ENCODE assay signal across 7 mouse cellular contexts in genomic region chr8:109957167-109958028, GRCm38 (mm10). TPM values are rescaled to one million over a fixed set of nuclear protein-coding genes. Genes with fewer than 3 reads are reported as not detected.
DNase-seq lines count a peak whose midpoint lies in the region; ATAC-seq and TF ChIP-seq lines count a peak whose summit lies in the region.

No protein-coding gene starts in this region.

- H3K9me3 ChIP-seq in ES-Bruce4 (replicated peaks; ENCODE audit: control insufficient read depth, insufficient read depth, low read length, poor library complexity, severe bottlenecking), result no peaks in the 10 kb centered on the region
- H3K9me3 ChIP-seq in hindbrain, embryonic 13.5 days, result no peaks in the 10 kb centered on the region
- H3K9me3 ChIP-seq in liver, embryonic 12.5 days (replicated peaks), result no peaks in the 10 kb centered on the region

- WGBS in hindbrain, embryonic 13.5 days, result 6% methylated on average over 16 of the region's 16 CpGs
- 11% methylated on average over 16 of the region's 16 CpGs for WGBS in liver, embryonic 12.5 days (ENCODE audit: insufficient replicate concordance)
- 8% methylated on average over 16 of the region's 16 CpGs for WGBS in small intestine, adult 2 months

- peaks cover 9% of the 10 kb centered on the region for H3K27me3 ChIP-seq in ES-Bruce4 (ENCODE audit: control insufficient read depth, insufficient read depth, low read length, poor library complexity, severe bottlenecking)
- peaks cover 34% of the 10 kb centered on the region for H3K27me3 ChIP-seq in hindbrain, embryonic 13.5 days
- H3K27me3 ChIP-seq in liver, embryonic 12.5 days (replicated peaks), result peaks cover 62% of the 10 kb centered on the region
- 0 out of 2 replicates have a peak, but pooled peaks cover 5% of the 10 kb centered on the region for H3K27me3 ChIP-seq in small intestine, adult 2 months (ENCODE audit: control insufficient read depth, insufficient read depth, low read length)

- ATAC-seq in hindbrain, embryonic 13.5 days (ENCODE audit: low FRiP score), result no peak
- no peak for ATAC-seq in liver, embryonic 12.5 days
- ATAC-seq in erythroblast, adult 5-6 weeks (replicated peaks; ENCODE audit: low FRiP score, poor library complexity, severe bottlenecking), result no peak

- peak overlapping the region; percentile 13; the same call in 1 of the 2 replicates for H3K4me2 ChIP-seq in hindbrain, embryonic 13.5 days
- peak overlapping the region; percentile 11; the same call in 1 of the 2 replicates for H3K4me2 ChIP-seq in liver, embryonic 12.5 days

- H3K9ac ChIP-seq in ES-Bruce4 (ENCODE audit: low read depth, poor library complexity, severe bottlenecking), result no peak overlapping the region
- no peak overlapping the region for H3K9ac ChIP-seq in hindbrain, embryonic 13.5 days
- H3K9ac ChIP-seq in liver, embryonic 12.5 days, result no peak overlapping the region

- TF ChIP-seq EP300 in ES-Bruce4 (IDR thresholded peaks at IDR 0.05; ENCODE audit: insufficient read depth, low read depth, low read length), result peak; percentile 77; the same call in 1 of the 2 replicates

- no peaks in the 10 kb centered on the region for H3K36me3 ChIP-seq in ES-Bruce4 (ENCODE audit: control insufficient read depth, insufficient read depth, low read length, poor library complexity, severe bottlenecking)
- no peaks in the 10 kb centered on the region for H3K36me3 ChIP-seq in hindbrain, embryonic 13.5 days
- no peaks in the 10 kb centered on the region for H3K36me3 ChIP-seq in liver, embryonic 12.5 days
- peaks cover 36% of the 10 kb centered on the region for H3K36me3 ChIP-seq in small intestine, adult 2 months (ENCODE audit: control insufficient read depth, insufficient read depth, low read length)

- peak; percentile 84 for DNase-seq in WW6 (ENCODE audit: low read depth, low spot score)
- no peak for DNase-seq in left cerebral cortex, postnatal 4 days

- H3K4me1 ChIP-seq in ES-Bruce4 (ENCODE audit: control insufficient read depth, insufficient read depth, low read length), result peaks cover 2% of the 10 kb centered on the region
- H3K4me1 ChIP-seq in hindbrain, embryonic 13.5 days (replicated peaks), result peaks cover 31% of the 10 kb centered on the region
- peaks cover 12% of the 10 kb centered on the region for H3K4me1 ChIP-seq in liver, embryonic 12.5 days
- H3K4me1 ChIP-seq in small intestine, adult 2 months (ENCODE audit: control insufficient read depth, insufficient read depth, insufficient read length, low read length), result peaks cover 30% of the 10 kb centered on the region; the same call in 1 of the 2 replicates

- H3K27ac ChIP-seq in ES-Bruce4 (ENCODE audit: insufficient read depth, low read length), result peak overlapping the region; percentile 74
- no peak overlapping the region for H3K27ac ChIP-seq in hindbrain, embryonic 13.5 days
- H3K27ac ChIP-seq in liver, embryonic 12.5 days, result no peak overlapping the region
- peak overlapping the region; percentile 92 for H3K27ac ChIP-seq in small intestine, adult 2 months (ENCODE audit: insufficient read depth, low read depth, low read length)

- TF ChIP-seq POLR2A in ES-Bruce4 (IDR thresholded peaks at IDR 0.05; ENCODE audit: insufficient read depth, low read length), result peak; percentile 30
- TF ChIP-seq POLR2A in small intestine, adult 2 months (IDR thresholded peaks at IDR 0.05; ENCODE audit: low read depth, low read length), result no peak; the same call in 1 of the 2 replicates

- intact Hi-C loops in left cerebral cortex, postnatal 4 days (cut with DNase I), result no loop called here

- peak overlapping the region; percentile 24 for H3K4me3 ChIP-seq in ES-Bruce4 (ENCODE audit: low read depth, low read length)
- no peak overlapping the region for H3K4me3 ChIP-seq in hindbrain, embryonic 13.5 days
- H3K4me3 ChIP-seq in liver, embryonic 12.5 days, result no peak overlapping the region
- peak overlapping the region; percentile 29 for H3K4me3 ChIP-seq in small intestine, adult 2 months (ENCODE audit: low read depth, low read length)

- TF ChIP-seq CTCF in ES-Bruce4 (IDR thresholded peaks at IDR 0.05; ENCODE audit: low read depth, low read length), result no peak
- TF ChIP-seq CTCF in small intestine, adult 2 months (IDR thresholded peaks at IDR 0.05; ENCODE audit: extremely low read depth, insufficient read length, insufficient replicate concordance, low read depth, low read length), result no peak

RNA-seq across cellular contexts. Expression of gene Marveld3, which starts 4.6 kb away (rescaled TPM):
- polyA plus RNA-seq in ES-Bruce4 (2011; ENCODE audit: insufficient read depth, insufficient read length, low read depth, missing spikeins), result 6.4 and 9.3 TPM in 2 replicates
- polyA plus RNA-seq in hindbrain, embryonic 13.5 days (2015; fragmentation: Nextera tagmentation; extraction: Ambion mirVana), result 1.2 and 2.0 TPM in 2 replicates
- 0.07 and 0.15 TPM in 2 replicates for polyA plus RNA-seq in liver, embryonic 12.5 days (2016; fragmentation: Nextera tagmentation; extraction: Ambion mirVana)
- polyA plus RNA-seq in small intestine, adult 2 months (2012; rRNA removed), result 26.5 and 48.7 TPM in 2 replicates
- not detected in 2 replicates for total RNA-seq in erythroblast, adult 5-6 weeks (2015; ENCODE audit: low replicate concordance)
- not detected in 2 replicates for total RNA-seq in erythroblast, adult 5-6 weeks (2017; ENCODE audit: low replicate concordance)
- total RNA-seq in left cerebral cortex, postnatal 4 days (2021), result under 1 TPM; 0.18 to 0.24 TPM

RNA-seq across cellular contexts. Expression of gene Tat, which starts 32.8 kb away (rescaled TPM):
- not detected in 2 replicates for polyA plus RNA-seq in ES-Bruce4 (2011; ENCODE audit: insufficient read depth, insufficient read length, low read depth, missing spikeins)
- polyA plus RNA-seq in hindbrain, embryonic 13.5 days (2015; fragmentation: Nextera tagmentation; extraction: Ambion mirVana), result not detected in 2 replicates
- 0.10 and 0.13 TPM in 2 replicates for polyA plus RNA-seq in liver, embryonic 12.5 days (2016; fragmentation: Nextera tagmentation; extraction: Ambion mirVana)
- 0.13 TPM in 1 of 2 replicates, not detected in the other for polyA plus RNA-seq in small intestine, adult 2 months (2012; rRNA removed)
- total RNA-seq in erythroblast, adult 5-6 weeks (2015; ENCODE audit: low replicate concordance), result not detected in 2 replicates
- not detected in 2 replicates for total RNA-seq in erythroblast, adult 5-6 weeks (2017; ENCODE audit: low replicate concordance)
- not detected for total RNA-seq in left cerebral cortex, postnatal 4 days (2021)

Comparison
In these comparisons a context has a peak if more than half of its experiments do, and no peak if none do; other contexts are left out.
1. H3K27ac ChIP-seq: peak in ES-Bruce4 (single experiment) and small intestine, adult 2 months (single experiment); none in hindbrain, embryonic 13.5 days (single experiment) and liver, embryonic 12.5 days (single experiment).
2. H3K4me3 ChIP-seq: peak in ES-Bruce4 (single experiment) and small intestine, adult 2 months (single experiment); none in hindbrain, embryonic 13.5 days (single experiment) and liver, embryonic 12.5 days (single experiment).